Mouse (Mus musculus): ENCODE data around the gene Mmp23.
A peak's percentile ranks its signal among the peaks of the same experiment; 100 is the strongest.

Mmp23 gene

DNA sequence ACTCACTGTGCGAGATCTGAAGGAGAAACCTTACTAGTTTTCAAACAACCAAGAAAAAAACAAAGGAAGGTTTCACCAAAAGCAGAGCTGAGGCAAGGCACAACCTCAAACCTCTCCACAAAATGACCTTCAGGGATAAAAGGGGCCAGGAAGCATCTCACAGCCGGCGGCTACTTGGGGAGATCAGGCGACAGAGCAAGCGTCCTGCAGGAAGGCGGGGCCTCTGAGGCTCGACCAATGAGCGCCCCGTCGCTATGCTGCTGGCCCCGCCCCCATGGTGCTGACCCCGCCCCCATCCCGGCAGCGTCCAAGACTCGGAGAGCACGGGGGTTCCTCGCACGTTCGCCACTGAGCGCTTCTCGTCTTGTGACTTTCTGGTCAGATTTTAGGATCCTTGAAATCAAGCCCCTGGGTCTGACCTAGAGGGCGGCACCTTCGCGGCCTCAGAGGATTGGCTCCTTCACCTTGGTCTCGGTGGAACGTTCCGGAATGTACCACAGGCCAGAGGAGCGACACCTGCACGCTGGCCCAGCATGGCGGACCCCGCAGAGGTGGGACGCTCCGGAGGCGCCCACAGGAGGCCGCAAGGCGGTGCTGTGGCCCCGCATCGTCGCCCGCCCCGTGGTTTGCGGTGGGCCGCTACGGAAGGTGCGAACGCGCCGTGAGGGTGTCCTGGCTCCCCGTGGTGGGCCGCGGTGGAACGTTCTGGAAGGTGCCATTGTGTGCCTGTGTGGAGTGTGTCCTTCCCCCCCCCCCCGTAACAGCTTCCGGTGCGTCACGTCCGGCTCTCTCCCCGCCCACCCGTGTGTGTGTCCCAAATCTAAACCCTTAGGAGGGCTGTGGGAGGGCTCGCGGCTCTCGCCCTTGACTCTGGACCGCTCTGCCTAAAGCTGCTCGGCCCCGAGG is 51.8 kb downstream of the Mmp23 start, which contains the start of gene Slc35e2:
Gene Slc35e2 (plus strand): TSS at position 326 of the 906 bp plus-strand sequence.
- DNase-seq (ENCODE audit: low spot score): peak; percentile 93

All from urinary bladder, postnatal 14 days (tissue).